Mouse (Mus musculus): ENCODE measurements around the gene Mrc2.

- TF ChIP-seq NELFE (IDR thresholded peaks at IDR 0.05; ENCODE audit: low read depth, low read length) (no peak), CHD1 (IDR thresholded peaks at IDR 0.05; ENCODE audit: low read depth, low read length) (no peak), CTCF (IDR thresholded peaks at IDR 0.05 in 2 of 3, conservative IDR thresholded peaks at IDR 0.05 in 1 of 3; ENCODE audit: control insufficient read depth in 1 of 3, insufficient read depth in 1 of 3, low read depth in 2 of 3, low read length in 3 of 3, poor library complexity in 1 of 3, severe bottlenecking in 1 of 3) (no peak), JUND (IDR thresholded peaks at IDR 0.05; ENCODE audit: low read depth, low read length) (no peak), USF1 (IDR thresholded peaks at IDR 0.05; ENCODE audit: low read depth, low read length) (no peak), CHD2 (IDR thresholded peaks at IDR 0.05; ENCODE audit: low read length) (no peak), EP300 (IDR thresholded peaks at IDR 0.05; ENCODE audit: low read depth in 1 of 2, low read length in 2 of 2) (no peak), POLR2A (IDR thresholded peaks at IDR 0.05; ENCODE audit: control insufficient read depth in 1 of 2, insufficient read depth in 1 of 2, low read depth in 1 of 2, low read length in 2 of 2, poor library complexity in 1 of 2) (no peak)
Observed at GRCm38 (mm10) chr11:105246369-105246768, 46.1 kb upstream of the Mrc2 start.
